Mouse (Mus musculus) left cerebral cortex, adult 18-20 months (tissue): ENCODE measurements around the gene Rhebl1. TPM values are rescaled to one million over a fixed set of nuclear protein-coding genes. Genes with fewer than 3 reads are reported as not detected.

ENCODE experiments used
- DNase-seq, 2 experiments: peaks; one replicate each; pipeline ENCODE4 v3.0.0; 2021 to 2022; ENCODE audit warnings: low spot score in 2 of 2, mixed read lengths in 1 of 2
- total RNA-seq, 2 experiments: library from RNA; stranded (reverse); gene quantifications; 2 replicates each; pipeline ENCODE4 v1.2.3; 2021

The Rhebl1 gene
- total RNA-seq, 2 experiments from 2014 or later = 8.6 to 12.9 TPM

GRCm38 (mm10) chr15:98851229-98851818 is 43.0 kb downstream of the Rhebl1 start:
- no peak for DNase-seq

DNA sequence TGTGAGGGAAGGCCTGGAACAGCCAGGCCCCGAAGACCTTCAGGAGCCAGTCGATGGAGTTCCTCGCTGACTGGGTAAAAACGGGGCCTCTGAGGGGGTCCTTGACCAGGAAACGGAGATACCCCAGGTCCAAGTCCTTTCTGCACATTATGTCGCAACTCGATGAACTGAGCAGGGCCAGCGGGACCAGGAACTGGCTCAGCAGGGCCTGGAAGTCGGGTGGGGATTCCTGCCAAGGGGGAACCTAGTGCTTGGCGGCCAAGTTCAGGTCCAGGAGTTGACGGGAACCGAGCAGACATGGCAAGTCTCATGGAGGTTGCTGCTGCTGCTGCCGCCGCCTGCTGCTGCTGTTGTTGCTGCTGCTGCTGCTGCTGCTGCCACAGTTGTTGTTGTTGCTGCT is 43.7 kb downstream of the Rhebl1 start:
- DNase-seq = no peak

GRCm38 (mm10) chr15:98849956-98850600 is 44.3 kb downstream of the Rhebl1 start:
- DNase-seq = no peak

- DNase-seq = no peak
Measured at GRCm38 (mm10) chr15:98849165-98849564, 45.2 kb downstream of the Rhebl1 start.

GRCm38 (mm10) chr15:98846140-98846539 is 48.2 kb downstream of the Rhebl1 start:
- no peak for DNase-seq

DNA sequence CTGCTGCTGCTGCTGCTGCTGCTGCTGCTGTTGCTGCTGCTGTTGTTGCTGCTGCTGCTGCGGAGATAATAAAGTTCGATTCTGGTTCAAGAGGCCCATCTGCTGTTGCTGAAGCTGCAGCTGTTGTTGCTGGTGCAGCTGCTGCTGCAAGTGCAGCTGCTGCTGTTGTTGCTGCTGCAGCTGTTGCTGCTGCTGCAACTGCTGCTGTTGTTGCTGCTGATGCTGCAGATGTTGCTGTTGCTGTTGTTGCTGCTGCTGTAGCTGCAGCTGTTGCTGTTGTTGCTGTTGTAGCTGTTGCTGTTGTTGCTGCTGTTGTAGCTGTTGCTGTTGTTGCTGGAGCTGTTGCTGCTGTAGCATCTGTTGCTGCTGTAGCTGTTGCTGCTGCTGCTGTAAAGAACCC is 49.2 kb downstream of the Rhebl1 start:
- no peak for DNase-seq

GRCm38 (mm10) chr15:98843595-98844223 is 50.6 kb downstream of the Rhebl1 start:
- DNase-seq = no peak

DNA sequence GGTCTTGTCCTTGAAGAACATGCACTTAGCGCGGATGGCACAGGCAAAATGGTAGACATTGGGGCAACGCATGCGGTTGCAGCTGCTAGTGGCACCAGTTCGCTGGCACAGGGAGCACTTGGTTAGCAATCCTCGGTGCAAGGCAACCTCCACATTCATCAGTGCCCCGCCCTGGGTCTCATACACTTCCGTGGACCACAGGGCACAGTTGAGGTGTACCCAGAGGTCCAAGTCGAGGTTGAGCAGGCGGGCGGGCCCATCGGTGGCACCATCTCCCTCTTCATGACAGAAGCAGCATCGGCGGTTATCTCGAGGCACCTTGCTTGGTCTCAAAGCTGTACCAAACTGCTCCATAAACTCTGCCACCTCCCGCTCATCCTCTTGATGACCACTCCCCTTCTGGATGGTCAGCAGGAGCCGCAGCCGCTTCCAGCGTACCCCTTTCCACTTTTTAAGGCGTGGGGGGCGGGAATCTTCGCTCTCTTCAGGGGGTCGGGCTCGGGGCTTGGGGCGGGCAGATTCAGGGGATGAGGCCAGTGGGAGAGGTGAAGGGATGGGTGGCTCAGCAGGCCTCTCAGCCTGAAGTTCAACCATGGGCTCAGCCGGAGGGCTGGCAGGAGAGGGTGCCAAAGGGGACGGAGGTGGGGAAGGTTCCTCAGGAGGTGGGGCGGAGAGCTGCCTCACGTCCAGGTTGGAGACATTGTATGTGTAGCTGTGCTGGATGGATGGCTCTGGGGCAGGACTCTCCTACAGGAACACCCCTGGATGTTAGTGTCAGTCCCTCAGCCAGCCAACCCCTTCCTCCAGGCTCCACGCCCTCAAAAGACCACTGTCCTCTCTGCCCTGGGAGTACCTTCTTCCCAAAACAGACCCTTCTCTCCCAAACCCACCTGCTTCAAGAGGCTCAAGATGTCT is 54.4 kb downstream of the Rhebl1 start:
- DNase-seq = no peak

- no peak for DNase-seq
Measured at GRCm38 (mm10) chr15:98839161-98839560, 55.2 kb downstream of the Rhebl1 start.

DNA sequence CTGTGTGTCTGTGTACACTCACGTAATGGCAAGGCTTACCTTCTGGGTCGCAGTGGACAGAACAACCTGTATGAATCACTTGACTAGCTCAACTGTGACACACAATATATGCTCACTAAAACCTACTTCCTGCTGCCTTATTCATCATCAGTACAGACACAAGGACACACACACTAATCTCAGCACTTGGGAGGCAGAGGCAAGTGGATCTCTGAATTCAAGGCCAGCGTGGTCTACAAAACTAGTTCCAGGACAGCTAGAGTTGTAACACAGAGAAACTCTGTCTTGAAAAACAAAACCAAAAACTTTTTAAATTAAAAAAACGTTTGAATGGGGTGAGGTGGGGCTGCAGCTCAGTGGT is 56.6 kb downstream of the Rhebl1 start:
- DNase-seq = no peak

DNA sequence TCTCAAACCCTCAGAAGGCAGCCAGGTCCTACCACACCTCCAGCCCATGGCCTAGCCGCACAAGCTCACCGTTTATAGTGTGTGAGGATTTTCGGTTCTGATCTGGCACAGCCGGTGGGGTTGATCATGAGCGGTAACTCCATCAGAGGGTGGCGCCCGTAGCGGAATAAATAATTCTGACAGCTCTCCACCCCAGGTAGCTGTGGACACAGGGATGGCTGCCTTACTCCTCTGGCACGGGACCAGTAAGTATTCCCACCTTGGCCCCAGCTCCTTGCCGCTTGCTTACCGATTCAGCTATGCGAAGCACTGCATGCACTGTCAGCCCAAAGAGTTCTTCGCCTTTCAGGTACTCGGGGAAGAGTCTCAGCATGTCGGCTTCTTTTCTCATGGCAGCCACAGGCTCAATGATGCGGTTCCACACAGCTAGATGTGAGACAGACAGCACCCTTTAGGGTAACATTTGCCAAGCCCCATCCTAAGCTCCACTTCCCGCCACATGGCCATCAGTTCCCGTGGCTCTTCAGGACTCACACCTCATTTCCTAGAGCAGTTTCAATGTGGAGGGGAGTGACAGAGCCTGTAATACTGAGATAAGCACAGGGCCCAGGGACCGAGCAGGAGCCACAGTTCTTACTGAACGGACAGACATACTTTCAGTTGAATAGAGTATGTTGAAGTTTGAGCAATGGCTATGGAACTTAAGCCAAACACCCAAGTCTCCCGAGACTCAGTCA is 57.2 kb downstream of the Rhebl1 start:
- DNase-seq = no peak

GRCm38 (mm10) chr15:98835291-98835690 is 59.0 kb downstream of the Rhebl1 start:
- DNase-seq = no peak

DNA sequence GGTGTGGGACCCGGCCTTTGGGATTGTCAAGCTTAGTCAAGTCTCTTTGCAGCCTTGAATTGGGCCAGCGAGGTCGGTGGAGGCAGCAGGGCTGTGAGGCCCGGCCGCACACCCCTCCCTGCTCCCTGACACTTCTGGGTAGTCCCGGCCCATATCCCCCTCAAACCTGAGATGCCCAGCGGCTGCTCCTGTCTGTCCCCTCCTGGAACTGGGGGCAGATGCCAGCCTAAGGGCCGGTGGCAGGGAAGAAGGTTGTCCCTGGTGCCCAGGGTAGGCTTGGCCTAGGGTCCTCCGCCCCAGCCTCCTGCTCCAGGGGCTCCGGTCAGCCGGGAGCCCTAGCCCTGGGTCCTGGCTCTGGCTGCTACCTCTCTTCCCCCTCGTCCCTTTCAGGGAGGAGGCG is 60.3 kb downstream of the Rhebl1 start:
- no peak for DNase-seq

GRCm38 (mm10) chr15:98833281-98833680 is 61.1 kb downstream of the Rhebl1 start:
- DNase-seq = no peak

DNA sequence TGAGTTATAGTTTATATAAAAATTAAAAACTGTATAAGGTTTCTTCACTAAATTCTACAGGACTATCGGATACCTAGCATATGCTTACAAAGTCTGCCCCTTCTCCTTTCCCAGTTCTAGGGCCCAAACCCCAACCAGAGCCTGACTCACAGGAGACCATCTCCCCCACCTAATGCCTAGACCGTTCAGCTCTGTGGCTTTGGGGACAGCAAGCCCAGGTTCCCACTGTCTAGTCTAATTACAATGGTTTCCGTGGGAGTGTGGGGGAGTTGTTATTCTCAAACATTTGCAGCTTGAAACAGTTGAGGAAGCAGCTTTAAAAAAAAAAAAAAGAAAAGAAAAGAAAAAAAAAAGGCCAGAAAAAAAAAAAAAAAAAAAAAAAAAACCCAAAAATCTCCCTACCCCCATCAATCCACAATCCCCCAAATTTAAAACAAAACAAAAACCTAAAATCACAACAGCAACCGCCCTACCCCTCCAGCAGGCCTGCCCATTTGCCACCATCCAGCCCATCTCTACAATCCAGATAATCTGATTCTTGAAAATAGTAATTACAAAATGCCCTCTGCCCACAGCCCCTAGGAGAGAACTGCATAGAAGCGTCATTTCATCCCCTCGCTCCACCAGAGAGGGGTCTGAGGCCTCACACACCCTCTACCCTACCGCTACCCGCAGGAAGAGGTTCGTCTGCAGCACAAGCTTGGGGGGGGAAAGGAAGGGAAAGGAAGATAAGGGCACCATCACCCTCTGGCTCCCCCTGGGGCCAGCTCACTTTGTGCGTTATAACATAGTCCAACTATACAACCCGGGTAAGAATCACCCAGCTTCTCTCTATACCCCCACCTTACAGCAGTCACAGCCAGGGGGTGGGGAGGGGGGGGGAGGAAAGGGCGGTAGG is 61.9 kb downstream of the Rhebl1 start:
- no peak for DNase-seq

GRCm38 (mm10) chr15:98831684-98832035 is 62.7 kb downstream of the Rhebl1 start:
- DNase-seq = no peak

DNA sequence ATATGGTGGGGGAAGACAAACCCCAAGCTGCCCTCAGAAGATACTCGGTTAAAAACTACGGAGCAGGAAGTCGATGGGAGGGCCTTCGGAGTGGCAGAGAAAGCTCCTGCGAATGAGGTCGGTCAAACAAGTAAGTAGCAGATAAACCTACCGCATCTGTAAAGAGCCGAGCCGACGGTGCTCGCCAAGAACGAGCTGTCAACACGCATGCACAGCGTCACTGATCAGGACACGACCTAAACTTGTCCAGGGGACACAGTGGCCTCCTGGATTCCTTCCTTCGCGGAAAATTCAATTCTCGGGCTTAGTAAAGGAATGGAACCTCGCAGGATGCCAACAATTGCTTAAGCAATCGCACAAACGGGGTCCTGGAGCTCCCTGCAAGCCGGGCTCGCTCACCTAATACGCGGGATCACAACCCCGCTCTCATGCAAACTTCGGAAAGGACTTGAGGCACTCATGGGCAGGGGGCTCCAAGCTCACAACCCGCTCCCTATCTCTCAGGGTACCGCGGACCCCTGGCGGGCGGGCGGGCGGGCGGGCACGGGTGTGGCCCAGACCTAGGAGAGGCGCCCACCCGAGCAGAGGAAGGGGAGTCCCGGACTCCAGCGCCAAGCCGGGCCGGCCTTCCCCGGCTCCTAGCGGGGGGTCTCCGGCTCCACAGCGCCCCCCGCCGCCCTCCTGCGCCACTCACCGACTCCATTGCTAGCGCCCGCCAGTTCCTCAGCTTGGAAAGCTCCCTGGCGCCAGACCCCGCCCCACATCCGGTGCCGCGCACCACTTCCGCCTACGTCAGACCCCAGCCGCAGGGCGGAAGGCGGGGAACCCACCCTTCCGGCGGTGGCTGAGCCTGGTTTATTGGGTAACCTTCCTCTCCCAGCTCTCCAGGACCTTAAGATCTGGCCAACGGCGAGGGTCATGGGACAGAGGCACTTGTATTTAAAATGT is 63.3 kb downstream of the Rhebl1 start, which contains the start of gene Prkag1:
Gene Prkag1 (minus strand): TSS at position 786 of the 948 bp plus-strand sequence.
- peak; percentile 93 to 95 for DNase-seq
